ENCODE assay signal across 17 mouse cellular contexts in the genomic region with DNA sequence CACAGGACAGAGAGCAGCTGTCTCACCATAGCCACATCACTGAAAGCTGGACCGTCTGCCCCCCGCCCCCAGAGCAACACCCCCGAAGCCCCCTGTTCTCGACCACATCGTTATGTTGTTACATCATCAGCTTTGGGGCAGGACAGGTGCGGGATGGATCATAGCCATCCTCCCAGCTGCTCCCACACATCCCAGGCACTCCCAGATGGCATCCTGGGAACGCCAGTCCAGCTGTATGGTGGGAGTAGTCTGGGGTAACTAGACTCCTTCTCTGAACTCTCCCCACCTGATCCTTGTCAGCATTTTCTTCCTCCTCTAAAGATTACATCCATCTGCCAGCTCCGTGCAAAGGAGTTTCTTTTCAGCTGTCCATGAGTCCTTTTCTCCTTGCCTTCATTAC. TPM values are rescaled to one million over a fixed set of nuclear protein-coding genes. Genes with fewer than 3 reads are reported as not detected.
DNase-seq lines count a peak whose midpoint lies in the region; ATAC-seq and TF ChIP-seq lines count a peak whose summit lies in the region.
"Had no signal": no experiment of that assay in that cellular context is flagged by ENCODE, and none has a peak within 500 bp of the region (broad histone marks: within the 10 kb centered on the region; RNA-seq: fewer than 3 reads in every experiment).

No protein-coding gene starts in this region.

- no peak overlapping the region for H3K4me2 ChIP-seq in hindbrain, embryonic 13.5 days
- no peak overlapping the region for H3K4me2 ChIP-seq in hindbrain, embryonic 12.5 days (replicated peaks)
- H3K4me2 ChIP-seq in CH12.LX (ENCODE audit: insufficient read depth, low read depth, poor library complexity, severe bottlenecking): peak overlapping the region; percentile 8; the same call in 1 of the 2 replicates
- H3K4me2 ChIP-seq in limb, embryonic 13.5 days (replicated peaks): no peak overlapping the region
- H3K4me2 ChIP-seq: embryonic facial prominence, embryonic 12.5 days; forebrain, embryonic 12.5 days; heart, embryonic 12.5 days; liver, embryonic 13.5 days had no signal

- dilution Hi-C loops in CH12.LX (cut with MboI; ENCODE audit: extremely low pct_ligation_motif_present, extremely low pct_unique_long_range_greater_than_20kb, low sequenced_read_pairs): no loop called here

- 7% methylated on average over 8 of the region's 8 CpGs for WGBS in hindbrain, embryonic 13.5 days
- WGBS in hindbrain, embryonic 12.5 days: 12% methylated on average over 8 of the region's 8 CpGs
- WGBS in limb, embryonic 13.5 days: 14% methylated on average over 8 of the region's 8 CpGs

- peaks cover 57% of the 10 kb centered on the region for H3K4me1 ChIP-seq in hindbrain, embryonic 13.5 days (replicated peaks)
- peaks cover 41% of the 10 kb centered on the region for H3K4me1 ChIP-seq in hindbrain, embryonic 12.5 days
- peaks cover 14 to 35% of the 10 kb centered on the region in 2 experiments for H3K4me1 ChIP-seq in CH12.LX (ENCODE audit: control insufficient read depth in 1 of 2, insufficient read depth in 2 of 2)
- peaks cover 16% of the 10 kb centered on the region for H3K4me1 ChIP-seq in limb, embryonic 13.5 days

- no peak for TF ChIP-seq CTCF in CH12.LX (conservative IDR thresholded peaks at IDR 0.05 in 1 of 2, IDR thresholded peaks at IDR 0.05 in 1 of 2; ENCODE audit: low read depth in 2 of 2, low read length in 2 of 2)

- peak; percentile 54 to 55 for DNase-seq in layer of hippocampus, adult 8-10 months (ENCODE audit: low spot score in 2 of 2)
- no peak for DNase-seq in layer of hippocampus, postnatal 10 days (ENCODE audit: low spot score in 2 of 2)
- no peak for DNase-seq in CH12.LX (ENCODE audit: extremely low read depth)
- DNase-seq: adrenal gland, postnatal 36 days; cerebellum, adult 8-10 months; gastrocnemius, postnatal 25 days; liver, embryonic 13.5 days; lung, postnatal 10 days; midbrain, embryonic 14.5 days had no signal

- no peak for ATAC-seq in hindbrain, embryonic 13.5 days (ENCODE audit: low FRiP score)
- no peak for ATAC-seq in hindbrain, embryonic 12.5 days (ENCODE audit: low FRiP score)
- peak; percentile 62; the same call in 1 of the 2 replicates for ATAC-seq in limb, embryonic 13.5 days (ENCODE audit: low FRiP score, low read depth)
- no peak for ATAC-seq in inflammation-experienced regulatory T-cells, adult 6 months
- no peak for ATAC-seq in megakaryocyte-erythroid progenitor cell, adult 5-6 weeks (replicated peaks; ENCODE audit: low FRiP score, low TSS enrichment, poor library complexity, severe bottlenecking)

- H3K9me3 ChIP-seq in hindbrain, embryonic 13.5 days: no peaks in the 10 kb centered on the region
- H3K9me3 ChIP-seq in hindbrain, embryonic 12.5 days (replicated peaks): no peaks in the 10 kb centered on the region
- H3K9me3 ChIP-seq in CH12.LX (replicated peaks; ENCODE audit: low read length): no peaks in the 10 kb centered on the region
- no peaks in the 10 kb centered on the region for H3K9me3 ChIP-seq in limb, embryonic 13.5 days
- H3K9me3 ChIP-seq: embryonic facial prominence, embryonic 12.5 days; forebrain, embryonic 12.5 days; heart, embryonic 12.5 days; liver, embryonic 13.5 days had no signal

- H3K9ac ChIP-seq in hindbrain, embryonic 13.5 days: 0 out of 2 replicates have a peak overlapping the region, but pooled peaks have one; percentile 3
- no peak overlapping the region for H3K9ac ChIP-seq in hindbrain, embryonic 12.5 days
- H3K9ac ChIP-seq in CH12.LX (ENCODE audit: insufficient read depth, low read depth): no peak overlapping the region
- no peak overlapping the region for H3K9ac ChIP-seq in limb, embryonic 13.5 days
- H3K9ac ChIP-seq: embryonic facial prominence, embryonic 12.5 days; forebrain, embryonic 12.5 days; heart, embryonic 12.5 days; liver, embryonic 13.5 days had no signal

- H3K27ac ChIP-seq in hindbrain, embryonic 13.5 days: peak overlapping the region; percentile 60; the same call in 1 of the 2 replicates
- H3K27ac ChIP-seq in hindbrain, embryonic 12.5 days: no peak overlapping the region
- H3K27ac ChIP-seq in CH12.LX (ENCODE audit: insufficient read depth, low read depth): no peak overlapping the region
- no peak overlapping the region for H3K27ac ChIP-seq in limb, embryonic 13.5 days
- H3K27ac ChIP-seq: embryonic facial prominence, embryonic 12.5 days; forebrain, embryonic 12.5 days; liver, embryonic 13.5 days had no signal

- TF ChIP-seq POLR2A in CH12.LX (IDR thresholded peaks at IDR 0.05; ENCODE audit: low read depth, low read length): no peak

- no peaks in the 10 kb centered on the region for H3K79me2 ChIP-seq in CH12.LX (replicated peaks; ENCODE audit: control insufficient read depth, extremely low read depth, insufficient read depth, poor library complexity, severe bottlenecking)

- TF ChIP-seq EP300 in CH12.LX (IDR thresholded peaks at IDR 0.05; ENCODE audit: low read length): no peak

- H3K27me3 ChIP-seq in hindbrain, embryonic 13.5 days: peaks cover 62% of the 10 kb centered on the region
- H3K27me3 ChIP-seq in hindbrain, embryonic 12.5 days: peaks cover 82% of the 10 kb centered on the region
- H3K27me3 ChIP-seq in CH12.LX (replicated peaks): peaks cover 40% of the 10 kb centered on the region
- H3K27me3 ChIP-seq in limb, embryonic 13.5 days: peaks cover 89% of the 10 kb centered on the region

- H3K36me3 ChIP-seq in hindbrain, embryonic 13.5 days: no peaks in the 10 kb centered on the region
- H3K36me3 ChIP-seq in hindbrain, embryonic 12.5 days: no peaks in the 10 kb centered on the region
- no peaks in the 10 kb centered on the region for H3K36me3 ChIP-seq in CH12.LX (replicated peaks in 1 of 2; ENCODE audit: control insufficient read depth in 1 of 2, insufficient read depth in 1 of 2, low read length in 1 of 2)
- H3K36me3 ChIP-seq in limb, embryonic 13.5 days: no peaks in the 10 kb centered on the region
- H3K36me3 ChIP-seq: embryonic facial prominence, embryonic 12.5 days; forebrain, embryonic 12.5 days; heart, embryonic 12.5 days; liver, embryonic 13.5 days had no signal

- no peak for TF ChIP-seq RAD21 in CH12.LX (IDR thresholded peaks at IDR 0.05; ENCODE audit: low read depth, low read length)

- in situ Hi-C loops in CH12.LX (cut with MboI; ENCODE audit: low pct_ligation_motif_present, low pct_unique_long_range_greater_than_20kb, low sequenced_read_pairs): no loop called here

- no peak overlapping the region for H3K4me3 ChIP-seq in hindbrain, embryonic 13.5 days
- H3K4me3 ChIP-seq in hindbrain, embryonic 12.5 days: no peak overlapping the region
- H3K4me3 ChIP-seq in CH12.LX (replicated peaks in 1 of 3; ENCODE audit: low read depth in 2 of 3, low read length in 2 of 3, poor library complexity in 1 of 3): no peak overlapping the region
- no peak overlapping the region for H3K4me3 ChIP-seq in limb, embryonic 13.5 days
- H3K4me3 ChIP-seq: embryonic facial prominence, embryonic 12.5 days; forebrain, embryonic 12.5 days; heart, embryonic 12.5 days; liver, embryonic 13.5 days had no signal

TF ChIP-seq in CH12.LX, 34 proteins besides CTCF, POLR2A, EP300 and RAD21:
- no peak for TF ChIP-seq MAX (IDR thresholded peaks at IDR 0.05; ENCODE audit: low read length)
- no peak for TF ChIP-seq UBTF (IDR thresholded peaks at IDR 0.05; ENCODE audit: low read depth, low read length)
- no peak for TF ChIP-seq BHLHE40 (IDR thresholded peaks at IDR 0.05; ENCODE audit: low read depth, low read length)
- TF ChIP-seq POLR2AphosphoS2 (IDR thresholded peaks at IDR 0.05; ENCODE audit: low read depth, low read length): no peak
- TF ChIP-seq RCOR1 (conservative IDR thresholded peaks at IDR 0.05; ENCODE audit: low read depth, low read length): no peak
- no peak for TF ChIP-seq MXI1 (IDR thresholded peaks at IDR 0.05; ENCODE audit: low read depth, low read length)
- no peak for TF ChIP-seq ZKSCAN1 (IDR thresholded peaks at IDR 0.05; ENCODE audit: borderline replicate concordance, low read depth, low read length)
- no peak for TF ChIP-seq USF1 (IDR thresholded peaks at IDR 0.05; ENCODE audit: low read depth, low read length)
- no peak for TF ChIP-seq ZNF384 (IDR thresholded peaks at IDR 0.05; ENCODE audit: low read depth, low read length)
- TF ChIP-seq MAFK (IDR thresholded peaks at IDR 0.05; ENCODE audit: insufficient replicate concordance, low read length): no peak
- TF ChIP-seq ZMIZ1 (IDR thresholded peaks at IDR 0.05; ENCODE audit: low read depth, low read length): no peak
- TF ChIP-seq TBP (conservative IDR thresholded peaks at IDR 0.05; ENCODE audit: low read depth, low read length): no peak
- TF ChIP-seq USF2 (conservative IDR thresholded peaks at IDR 0.05; ENCODE audit: low read depth, low read length): no peak
- no peak for TF ChIP-seq TCF12 (IDR thresholded peaks at IDR 0.05; ENCODE audit: low read depth, low read length)
- no peak for TF ChIP-seq HCFC1 (IDR thresholded peaks at IDR 0.05; ENCODE audit: low read depth, low read length)
- no peak for TF ChIP-seq NRF1 (IDR thresholded peaks at IDR 0.05; ENCODE audit: low read depth, low read length)
- TF ChIP-seq IRF4 (IDR thresholded peaks at IDR 0.05; ENCODE audit: low read depth, low read length): no peak

RNA-seq across cellular contexts. Expression of a gene that starts 59.0 kb away (rescaled TPM):
- polyA plus RNA-seq in hindbrain, embryonic 13.5 days (2015; fragmentation: Nextera tagmentation; extraction: Ambion mirVana): 67.5 and 71.6 TPM in 2 replicates
- polyA plus RNA-seq in hindbrain, embryonic 12.5 days (2016; fragmentation: Nextera tagmentation; extraction: Ambion mirVana): 63.0 and 67.1 TPM in 2 replicates
- 100 to 1,000 TPM in 2 of 4 experiments, 10 to 100 TPM in 2; 89.1 to 111 (median 97.8) TPM for total RNA-seq in layer of hippocampus, adult 8-10 months (2022)
- total RNA-seq in layer of hippocampus, postnatal 10 days (2021): 10 to 100 TPM; 79.1 to 87.1 TPM
- total RNA-seq in CH12.LX (2012; rRNA removed): 13.5 and 14.0 TPM in 2 replicates
- 11.0 and 11.8 TPM in 2 replicates for total RNA-seq in CH12.LX (2014; rRNA removed)
- 20.7 and 21.2 TPM in 2 replicates for polyA plus RNA-seq in CH12.LX (2012; ENCODE audit: insufficient read length, low read depth)
- polyA plus RNA-seq in limb, embryonic 13.5 days (2015; fragmentation: Nextera tagmentation; extraction: Ambion mirVana): 55.0 and 55.3 TPM in 2 replicates
- 10 to 100 TPM; 25.7 to 36.4 (median 32.8) TPM for polyA plus RNA-seq in inflammation-experienced regulatory T-cells, adult 6 months (2017; shearing (Covaris generic))
- 32.8 and 43.0 TPM in 2 replicates for total RNA-seq in megakaryocyte-erythroid progenitor cell, adult 5-6 weeks (2014; fragmentation: Nextera tagmentation)
- total RNA-seq in megakaryocyte-erythroid progenitor cell, adult 5-6 weeks (2017): 14.2 and 28.2 TPM in 2 replicates

Comparison
In these comparisons a context has a peak if more than half of its experiments do, and no peak if none do; other contexts are left out.
1. DNase-seq: peak in layer of hippocampus, adult 8-10 months (2 of 2); none in layer of hippocampus, postnatal 10 days (0 of 2) and CH12.LX (single experiment).